Mouse (Mus musculus): ENCODE results near the gene Olfr239. TPM values are rescaled to one million over a fixed set of nuclear protein-coding genes. Genes with fewer than 3 reads are reported as not detected.
"Not testable (repeated sequence)": the region's sequence is repeated elsewhere in the genome, so short reads cannot be mapped to it uniquely, and the experiment has no call there.

The Olfr239 gene
- not detected for total RNA-seq (2021)
- long read RNA-seq, experiment 1 = 0 reads
- long read RNA-seq, experiment 2 = 0 reads

- DNase-seq; intact Hi-C loops (cut with DNase I): not testable (repeated sequence)
Observed at GRCm38 (mm10) chr17:33191002-33191401, at the start of gene Olfr239. TSS of gene Olfr239 (plus strand) at chr17:33191302.

GRCm38 (mm10) chr17:33168147-33168546 lies 23.0 kb upstream of the Olfr239 start, which contains the start of gene Olfr55:
TSS of gene Olfr55 (plus strand) at chr17:33168447.
- DNase-seq; intact Hi-C loops (cut with DNase I): not testable (repeated sequence)

GRCm38 (mm10) chr17:33221590-33221989 lies 30.5 kb downstream of the Olfr239 start, which contains the start of gene Olfr1564:
TSS of gene Olfr1564 (minus strand) at chr17:33221690.
- intact Hi-C loops (cut with DNase I) = no loop called here
- DNase-seq = no peak

- intact Hi-C loops (cut with DNase I); DNase-seq: not testable (repeated sequence)
Observed at GRCm38 (mm10) chr17:33236646-33237045, 45.5 kb downstream of the Olfr239 start.

Other genes starting within 250 kb of the Olfr239 start
- gene Cyp4f13, start 243.9 kb upstream of the Olfr239 start, total RNA-seq (2021) = 10 to 100 TPM; 13.8 to 22.3 TPM
- gene Zfp472, start 225.5 kb upstream of the Olfr239 start, total RNA-seq (2021) = 1 to 10 TPM; 2.6 to 3.3 TPM
- 1 to 10 TPM; 6.8 to 7.6 TPM for gene Zfp952, start 198.2 kb upstream of the Olfr239 start, total RNA-seq (2021)
- gene Zfp763, start 157.9 kb upstream of the Olfr239 start, total RNA-seq (2021) = 1 to 10 TPM; 3.8 to 4.2 TPM
- not detected for gene 4921501E09Rik, start 123.2 kb upstream of the Olfr239 start, total RNA-seq (2021)
- gene Zfp563, start 102.0 kb upstream of the Olfr239 start, total RNA-seq (2021) = 1 to 10 TPM; 5.4 to 5.7 TPM
- under 1 TPM; 0.07 TPM for gene Morc2b, start 51.6 kb upstream of the Olfr239 start, total RNA-seq (2021)
- gene Olfr55, start 22.9 kb upstream of the Olfr239 start, total RNA-seq (2021) = not detected
- under 1 TPM; 0.26 to 0.27 TPM for gene Olfr1564, start 30.4 kb downstream of the Olfr239 start, total RNA-seq (2021)
- 10 to 100 TPM; 11.2 to 12.4 TPM for gene Zfp955a, start 63.8 kb downstream of the Olfr239 start, total RNA-seq (2021)
- not detected for gene Olfr63, start 73.4 kb downstream of the Olfr239 start, total RNA-seq (2021)
- 10 to 100 TPM; 12.8 to 14.2 TPM for gene Zfp955b, start 98.2 kb downstream of the Olfr239 start, total RNA-seq (2021)
- 1 to 10 TPM; 6.0 to 6.1 TPM for gene Zfp81, start 167.6 kb downstream of the Olfr239 start, total RNA-seq (2021)
- 1 to 10 TPM; 4.6 to 4.9 TPM for gene Zfp101, start 203.3 kb downstream of the Olfr239 start, total RNA-seq (2021)
- not detected for gene Actl9, start 241.6 kb downstream of the Olfr239 start, total RNA-seq (2021)